Mouse (Mus musculus) heart, postnatal 0 days (tissue): ENCODE measurements around the gene Gm28043.
"Not testable (repeated sequence)": the region's sequence is repeated elsewhere in the genome, so short reads cannot be mapped to it uniquely, and the experiment has no call there.

Source experiments
- CTCF ChIP-seq: IDR thresholded peaks from 2 replicates; pipeline ENCODE4 v1.5.1; 2016; ENCODE audit warnings: antibody characterized with exemption, control low read depth, low read depth
- EP300 ChIP-seq: IDR thresholded peaks from 2 replicates; pipeline ENCODE4 v1.6.1; 2016; ENCODE audit warnings: antibody characterized with exemption, low read depth

- not testable (repeated sequence) for TF ChIP-seq CTCF, EP300
Measured at GRCm38 (mm10) chr17:29613453-29613852, 1.2 kb upstream of the Gm28043 start.
